Mouse (Mus musculus): ENCODE data around the gene Heatr6.

DNA sequence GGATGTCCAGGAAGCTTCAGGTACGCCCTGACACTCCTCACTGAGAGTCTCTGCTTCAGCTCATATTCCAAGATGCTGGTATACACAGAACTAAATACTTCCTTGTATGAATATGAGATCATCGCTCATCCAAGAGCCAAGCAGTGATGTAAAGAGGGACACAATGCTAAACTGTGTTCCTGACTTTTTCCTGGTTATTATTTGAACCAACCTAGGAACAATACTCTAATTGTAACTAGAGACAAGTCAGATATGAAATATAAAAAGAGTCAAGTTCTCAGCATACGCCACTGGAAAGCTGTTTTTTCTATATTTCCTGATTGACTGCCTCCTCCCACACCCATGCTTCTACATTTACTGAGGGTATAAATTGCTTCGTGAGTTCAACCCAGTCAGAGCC is 44.8 kb upstream of the Heatr6 start, which contains the start of gene Wfdc18:
- TF ChIP-seq CTCF (conservative IDR thresholded peaks at IDR 0.05 in 1 of 2, IDR thresholded peaks at IDR 0.05 in 1 of 2; ENCODE audit: low read depth in 2 of 2, low read length in 2 of 2) (no peak), USF2 (conservative IDR thresholded peaks at IDR 0.05; ENCODE audit: low read depth, low read length) (no peak), NRF1 (IDR thresholded peaks at IDR 0.05; ENCODE audit: low read depth, low read length) (no peak), POLR2A (IDR thresholded peaks at IDR 0.05; ENCODE audit: low read depth, low read length) (no peak), SMC3 (IDR thresholded peaks at IDR 0.05; ENCODE audit: low read depth, low read length) (no peak), USF1 (IDR thresholded peaks at IDR 0.05; ENCODE audit: low read depth, low read length) (no peak), ETS1 (conservative IDR thresholded peaks at IDR 0.05; ENCODE audit: low read depth, low read length) (no peak)
